Mouse (Mus musculus): ENCODE results near the gene Lyst.

DNA sequence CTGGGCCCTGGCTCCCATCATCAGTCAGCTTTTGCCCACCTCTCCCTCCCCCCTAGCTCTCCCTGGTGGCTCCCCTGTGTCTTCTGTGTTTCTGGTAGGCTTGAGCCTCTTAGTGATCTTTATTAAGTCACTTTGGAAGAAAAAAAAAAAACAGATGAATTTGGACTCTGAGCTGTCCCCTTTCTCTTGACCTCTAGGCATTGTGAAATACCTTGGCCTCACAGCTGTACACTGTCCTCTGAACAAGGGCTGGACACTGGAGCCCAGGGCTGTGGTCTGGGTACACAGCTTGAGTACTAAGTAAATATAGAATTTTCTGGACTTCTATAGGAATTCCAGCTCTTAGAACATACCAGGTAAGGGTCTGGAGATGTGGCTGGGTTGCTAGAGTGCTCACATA, 20.6 kb upstream of the Lyst start:
- no peak for TF ChIP-seq CTCF (IDR thresholded peaks at IDR 0.05 in 2 of 3, conservative IDR thresholded peaks at IDR 0.05 in 1 of 3; ENCODE audit: control insufficient read depth in 1 of 3, insufficient read depth in 1 of 3, low read depth in 2 of 3, low read length in 3 of 3, poor library complexity in 1 of 3, severe bottlenecking in 1 of 3)
- no peak for TF ChIP-seq E2F4 (IDR thresholded peaks at IDR 0.05; ENCODE audit: borderline replicate concordance, low read depth, low read length)
- no peak for TF ChIP-seq MAZ (IDR thresholded peaks at IDR 0.05; ENCODE audit: low read depth, low read length)
- TF ChIP-seq POLR2A (IDR thresholded peaks at IDR 0.05; ENCODE audit: control insufficient read depth in 1 of 2, insufficient read depth in 1 of 2, low read depth in 1 of 2, low read length in 2 of 2, poor library complexity in 1 of 2), result no peak
- no peak for TF ChIP-seq CHD1 (IDR thresholded peaks at IDR 0.05; ENCODE audit: low read depth, low read length)
- TF ChIP-seq EP300 (IDR thresholded peaks at IDR 0.05; ENCODE audit: low read depth in 1 of 2, low read length in 2 of 2), result no peak
- no peak for TF ChIP-seq RAD21 (IDR thresholded peaks at IDR 0.05; ENCODE audit: low read depth, low read length)
- no peak for TF ChIP-seq ETS1 (IDR thresholded peaks at IDR 0.05; ENCODE audit: low read depth, low read length)
- TF ChIP-seq ZC3H11A (IDR thresholded peaks at IDR 0.05; ENCODE audit: low read depth, low read length), result no peak
- TF ChIP-seq NELFE (IDR thresholded peaks at IDR 0.05; ENCODE audit: low read depth, low read length), result no peak
